Mouse (Mus musculus) liver, postnatal 0 days (tissue): ENCODE results near the gene Actl10.

Experiments
- CTCF ChIP-seq: sonication (generic); IDR thresholded peaks from 2 replicates; pipeline ENCODE4 v1.5.1; 2016; ENCODE audit warnings: antibody characterized with exemption, low read depth
- EP300 ChIP-seq: IDR thresholded peaks from 2 replicates; pipeline ENCODE4 v1.6.1; 2016; ENCODE audit warnings: antibody characterized with exemption, low read depth, mild to moderate bottlenecking

GRCm38 (mm10) chr2:154532888-154533287 lies 18.7 kb upstream of the Actl10 start:
- TF ChIP-seq CTCF: no peak
- no peak for TF ChIP-seq EP300
